ENCODE assay signal across 13 mouse cellular contexts in the genomic region with DNA sequence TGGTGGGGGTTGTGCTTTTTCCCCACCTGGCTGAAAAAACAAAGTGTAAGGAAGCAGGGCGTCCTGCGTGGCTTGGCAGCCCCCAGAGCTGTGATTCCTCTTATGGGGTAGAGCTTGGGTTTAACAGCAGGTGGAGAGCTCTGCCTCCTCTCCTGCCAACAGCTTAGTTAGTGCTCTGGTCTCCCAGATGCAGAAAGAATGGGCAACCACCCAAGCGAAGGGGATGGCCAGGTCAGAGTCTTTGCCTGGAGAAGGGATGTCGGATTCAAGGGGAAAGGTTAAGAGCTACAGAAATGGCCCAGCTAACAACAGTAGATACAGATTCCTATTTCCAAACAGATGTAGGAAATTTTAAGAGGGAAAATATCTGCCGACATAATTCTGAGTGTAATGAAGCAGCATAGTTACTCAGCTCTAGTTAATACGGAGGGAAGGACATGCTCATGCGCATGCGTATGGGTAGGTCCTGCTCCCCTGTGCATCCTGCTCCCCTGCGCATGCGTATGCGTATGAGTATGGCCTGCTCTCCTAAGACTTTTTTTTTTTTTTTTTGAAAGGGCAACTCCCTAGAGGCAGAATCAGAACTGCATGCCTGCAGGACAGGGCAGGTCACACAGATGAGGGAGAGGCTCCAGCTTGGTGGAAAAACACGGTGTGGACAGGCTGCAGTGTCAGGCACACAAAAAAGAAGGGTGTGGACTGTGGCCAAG.
DNase-seq lines count a peak whose midpoint lies in the region; TF ChIP-seq lines count a peak whose summit lies in the region.
"Had no signal": no experiment of that assay in that cellular context is flagged by ENCODE, and none has a peak within 500 bp of the region (broad histone marks: within the 10 kb centered on the region; RNA-seq: fewer than 3 reads in every experiment).

No protein-coding gene starts in this region.

- WGBS in lung, adult 2 months, result 63% methylated on average over 12 of the region's 12 CpGs

- no peak overlapping the region for H3K4me3 ChIP-seq in gastrocnemius, adult 2 months
- H3K4me3 ChIP-seq in lung, adult 2 months (replicated peaks; ENCODE audit: extremely low read depth, low read depth, low read length), result no peak overlapping the region
- H3K4me3 ChIP-seq: heart, embryonic 12.5 days; megakaryocyte, embryonic 14.5 days had no signal

- H3K27ac ChIP-seq in gastrocnemius, adult 2 months, result peak overlapping the region; percentile 38

- intact Hi-C loops in gastrocnemius, adult 2 months (cut with DNase I), result no loop called here
- intact Hi-C loops in gastrocnemius, postnatal 36 days (cut with DNase I), result no loop called here
- intact Hi-C loops in left cerebral cortex, postnatal 4 days (cut with DNase I), result no loop called here

- TF ChIP-seq POLR2A in lung, adult 2 months (IDR thresholded peaks at IDR 0.05; ENCODE audit: borderline replicate concordance, extremely low read depth, low read depth, low read length), result peak; percentile 26; the same call in 1 of the 2 replicates

- DNase-seq in gastrocnemius, adult 2 months, result no peak
- no peak for DNase-seq in gastrocnemius, postnatal 36 days
- DNase-seq in lung, adult 2 months, result no peak
- no peak for DNase-seq in lung, adult 18-20 months
- DNase-seq in lung, postnatal 14 days, result peak; percentile 30
- no peak for DNase-seq in ovary, postnatal 36 days (ENCODE audit: low spot score)
- no peak for DNase-seq in left cerebral cortex, postnatal 4 days
- no peak for DNase-seq in right cerebral cortex, postnatal 4 days
- DNase-seq: cerebellum, adult 11-12 months; embryo, embryonic 11 days; layer of hippocampus, adult 9-11 months had no signal

- TF ChIP-seq CTCF in gastrocnemius, adult 2 months (IDR thresholded peaks at IDR 0.05), result no peak
- no peak for TF ChIP-seq CTCF in lung, adult 2 months (IDR thresholded peaks at IDR 0.05; ENCODE audit: insufficient read depth, low read length)

- peaks cover 15% of the 10 kb centered on the region for H3K4me1 ChIP-seq in lung, adult 2 months (ENCODE audit: control insufficient read depth, insufficient read depth, low read length)
- H3K4me1 ChIP-seq: heart, embryonic 12.5 days had no signal
